Mouse (Mus musculus): ENCODE measurements around the gene Gm5105. TPM values are rescaled to one million over a fixed set of nuclear protein-coding genes. Genes with fewer than 3 reads are reported as not detected.

Gm5105 gene
- total RNA-seq, 2 experiments from 2014 or later: 1.1 to 1.2 TPM

- peak; percentile 72 to 88 for DNase-seq
Measured at GRCm38 (mm10) chr3:138026286-138026685, 40.9 kb downstream of the Gm5105 start.

- DNase-seq: no peak
Measured at GRCm38 (mm10) chr3:138022651-138023050, 44.5 kb downstream of the Gm5105 start.

GRCm38 (mm10) chr3:138022003-138022402, 45.2 kb downstream of the Gm5105 start:
- no peak for DNase-seq

- DNase-seq: no peak
Measured at GRCm38 (mm10) chr3:138016810-138017209, 50.4 kb downstream of the Gm5105 start.

GRCm38 (mm10) chr3:138014725-138015124, 52.5 kb downstream of the Gm5105 start:
- no peak for DNase-seq

GRCm38 (mm10) chr3:138012351-138012750, 54.8 kb downstream of the Gm5105 start:
- DNase-seq: no peak

- DNase-seq: no peak
Measured at GRCm38 (mm10) chr3:138008152-138008551, 59.0 kb downstream of the Gm5105 start.

GRCm38 (mm10) chr3:138006896-138007295, 60.3 kb downstream of the Gm5105 start:
- no peak for DNase-seq

GRCm38 (mm10) chr3:138003264-138003663, 63.9 kb downstream of the Gm5105 start:
- no peak for DNase-seq

GRCm38 (mm10) chr3:138002545-138002944, 64.6 kb downstream of the Gm5105 start:
- no peak for DNase-seq

- DNase-seq: no peak
Measured at GRCm38 (mm10) chr3:138001865-138002264, 65.3 kb downstream of the Gm5105 start.

- peak; percentile 61 to 70 for DNase-seq
Measured at GRCm38 (mm10) chr3:138000724-138001069, 66.5 kb downstream of the Gm5105 start.

- DNase-seq: no peak
Measured at GRCm38 (mm10) chr3:138000062-138000723, 67.0 kb downstream of the Gm5105 start.

- no peak for DNase-seq
Measured at GRCm38 (mm10) chr3:137999224-137999790, 67.9 kb downstream of the Gm5105 start.

Other genes with a start within 250 kb of the Gm5105 start
- 10 to 100 TPM; 61.7 to 65.4 TPM for gene H2afz, start 202.9 kb downstream of the Gm5105 start, total RNA-seq (2021)
- 10 to 100 TPM; 11.5 to 12.4 TPM for gene Dnajb14, start 199.7 kb downstream of the Gm5105 start, total RNA-seq (2021)
- gene Lamtor3, start 148.9 kb downstream of the Gm5105 start, total RNA-seq (2021): 10 to 100 TPM; 93.5 to 93.8 TPM
- gene Dapp1, start 85.8 kb downstream of the Gm5105 start, total RNA-seq (2021): 1 to 10 TPM; 5.4 to 9.7 TPM
- gene 1110002E22Rik, start 2.3 kb downstream of the Gm5105 start, total RNA-seq (2021): 10 to 100 TPM; 37.3 to 51.9 TPM
- gene Trmt10a, start 76.1 kb upstream of the Gm5105 start, total RNA-seq (2021): 1 to 10 TPM; 1.9 to 2.0 TPM
- gene Mttp, start 77.6 kb upstream of the Gm5105 start, total RNA-seq (2021): 1 to 10 TPM; 7.3 to 7.8 TPM
- not detected for gene 4930579F01Rik, start 126.4 kb upstream of the Gm5105 start, total RNA-seq (2021)
- under 1 TPM; 0.45 to 0.93 TPM for gene Adh7, start 150.4 kb upstream of the Gm5105 start, total RNA-seq (2021)
- 10 to 100 TPM; 31.3 to 42.9 TPM for gene Adh1, start 193.6 kb upstream of the Gm5105 start, total RNA-seq (2021)
- gene Adh6a, start 245.9 kb upstream of the Gm5105 start, total RNA-seq (2021): not detected

Measured in heart, adult 18-20 months (tissue).